Mouse (Mus musculus): ENCODE data around the gene Garnl3. TPM values are rescaled to one million over a fixed set of nuclear protein-coding genes. Genes with fewer than 3 reads are reported as not detected.
"Not testable (repeated sequence)": the region's sequence is repeated elsewhere in the genome, so short reads cannot be mapped to it uniquely, and the experiment has no call there.

Garnl3 gene
- total and polyA plus RNA-seq, 3 experiments = 2.3 to 3.8 (median 3.6) TPM

DNA sequence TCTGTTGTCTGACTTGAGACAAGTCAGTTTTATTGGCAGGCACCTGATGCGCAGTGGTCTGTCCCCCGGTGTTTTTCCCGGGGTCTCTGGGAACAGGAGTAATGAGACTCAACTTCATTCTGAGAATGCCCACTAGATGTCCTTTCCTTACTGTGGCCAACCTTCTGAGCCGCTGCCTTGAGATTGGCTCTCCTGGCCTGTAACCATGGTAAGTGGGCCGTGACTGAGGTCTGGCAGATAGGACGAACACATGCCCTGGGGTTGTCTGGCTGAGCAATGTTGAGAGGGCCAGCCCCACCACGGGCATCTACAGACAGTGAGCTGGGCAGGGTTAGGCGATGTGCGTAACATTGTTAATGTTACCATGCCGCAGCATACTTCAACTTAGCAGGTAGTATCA lies 106.9 kb downstream of the Garnl3 start:
- intact Hi-C loops (cut with DNase I) = loop anchor here (5.0 kb wide), 1 partner anchor 108 kb away; the partner anchor contains the start of gene Garnl3
- no peaks in the 10 kb centered on the region for H3K36me3 ChIP-seq (ENCODE audit: control insufficient read depth, insufficient read depth, low read length)
- peaks cover 1% of the 10 kb centered on the region; the same call in 1 of the 2 replicates for H3K4me1 ChIP-seq (ENCODE audit: control insufficient read depth, insufficient read depth, low read length)
- no peaks in the 10 kb centered on the region for H3K27me3 ChIP-seq (ENCODE audit: control insufficient read depth, insufficient read depth, low read length)
- DNase-seq = peak; percentile 33
- WGBS = 60% methylated on average over 10 of the region's 10 CpGs
- H3K9ac ChIP-seq (ENCODE audit: low read depth, low read length) = no peak overlapping the region
- no peak overlapping the region for H3K4me3 ChIP-seq
- H3K79me2 ChIP-seq (replicated peaks; ENCODE audit: control insufficient read depth, insufficient read depth, low read length) = no peaks in the 10 kb centered on the region
- no peak overlapping the region for H3K27ac ChIP-seq
- no peak for TF ChIP-seq EP300 (IDR thresholded peaks at IDR 0.05; ENCODE audit: insufficient read depth, low read depth, low read length)
- TF ChIP-seq CTCF (IDR thresholded peaks at IDR 0.05) = peak; percentile 59
- no peak for TF ChIP-seq POLR2A (IDR thresholded peaks at IDR 0.05; ENCODE audit: insufficient read depth, low read depth, low read length)

DNA sequence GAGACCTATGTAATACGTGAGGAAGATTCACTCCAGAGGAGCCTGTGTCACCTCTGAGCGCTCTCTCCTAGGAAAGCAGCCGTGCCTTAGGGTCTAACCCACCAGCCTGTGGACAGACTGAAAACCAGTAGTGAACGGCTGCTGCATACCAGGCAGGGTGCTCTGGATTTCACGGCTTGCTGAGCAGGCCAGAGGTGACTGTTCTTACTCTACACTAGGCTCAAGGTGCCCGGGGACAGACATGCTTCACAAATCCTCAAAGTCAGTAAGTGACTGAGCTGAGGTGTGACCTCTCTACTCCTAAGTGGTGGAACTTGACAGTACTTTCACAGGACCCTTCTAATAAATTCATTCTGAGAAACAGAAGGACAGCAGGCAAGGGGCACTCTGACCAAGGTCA lies 108.6 kb downstream of the Garnl3 start:
- Histone ChIP-seq H3K36me3 (ENCODE audit: control insufficient read depth, insufficient read depth, low read length) (no peaks in the 10 kb centered on the region), H3K9ac (ENCODE audit: low read depth, low read length) (no peak overlapping the region), H3K4me1 (ENCODE audit: control insufficient read depth, insufficient read depth, low read length) (peaks cover 1% of the 10 kb centered on the region; the same call in 1 of the 2 replicates), H3K4me3 (no peak overlapping the region), H3K27ac (no peak overlapping the region), H3K79me2 (replicated peaks; ENCODE audit: control insufficient read depth, insufficient read depth, low read length) (no peaks in the 10 kb centered on the region), H3K27me3 (ENCODE audit: control insufficient read depth, insufficient read depth, low read length) (no peaks in the 10 kb centered on the region)
- intact Hi-C loops (cut with DNase I) = loop anchor here (5.0 kb wide), 1 partner anchor 109 kb away; the partner anchor contains the start of gene Garnl3
- no peak for DNase-seq
- TF ChIP-seq EP300 (IDR thresholded peaks at IDR 0.05; ENCODE audit: insufficient read depth, low read depth, low read length) (no peak), CTCF (IDR thresholded peaks at IDR 0.05) (no peak), POLR2A (IDR thresholded peaks at IDR 0.05; ENCODE audit: insufficient read depth, low read depth, low read length) (no peak)
- WGBS = 84% methylated on average over 6 of the region's 6 CpGs

DNA sequence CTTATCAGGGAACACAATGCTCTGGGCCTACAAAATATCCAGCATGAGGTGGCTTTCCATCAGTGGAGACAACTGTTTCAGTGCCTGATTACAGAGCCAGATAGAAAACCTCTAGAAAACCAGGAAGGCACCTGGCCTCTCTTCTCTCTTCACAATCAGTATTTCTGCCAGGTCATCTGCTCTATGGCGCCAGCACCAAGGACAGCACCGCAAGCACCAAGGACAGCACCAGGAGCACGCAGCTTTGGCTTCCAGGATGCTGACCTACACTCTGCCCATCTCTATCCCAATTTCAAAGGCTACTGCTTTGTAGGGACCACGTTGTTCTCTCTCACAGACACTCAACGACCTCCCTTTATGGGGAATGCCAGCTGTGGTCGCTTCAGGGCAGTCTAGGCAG lies 113.4 kb downstream of the Garnl3 start:
- Histone ChIP-seq H3K79me2 (replicated peaks; ENCODE audit: control insufficient read depth, insufficient read depth, low read length) (no peaks in the 10 kb centered on the region), H3K4me1 (ENCODE audit: control insufficient read depth, insufficient read depth, low read length) (no peaks in the 10 kb centered on the region), H3K36me3 (ENCODE audit: control insufficient read depth, insufficient read depth, low read length) (no peaks in the 10 kb centered on the region), H3K27me3 (ENCODE audit: control insufficient read depth, insufficient read depth, low read length) (no peaks in the 10 kb centered on the region), H3K9ac (ENCODE audit: low read depth, low read length) (no peak overlapping the region), H3K4me3 (no peak overlapping the region), H3K27ac (no peak overlapping the region)
- TF ChIP-seq EP300 (IDR thresholded peaks at IDR 0.05; ENCODE audit: insufficient read depth, low read depth, low read length) (0 out of 2 replicates have a peak, but pooled peaks have one; percentile 54), CTCF (IDR thresholded peaks at IDR 0.05) (no peak)
- DNase-seq = peak; percentile 40 to 72
- 6% methylated on average over 6 of the region's 6 CpGs for whole genome bisulfite sequencing
- intact Hi-C loops (cut with DNase I) = no loop called here

DNA sequence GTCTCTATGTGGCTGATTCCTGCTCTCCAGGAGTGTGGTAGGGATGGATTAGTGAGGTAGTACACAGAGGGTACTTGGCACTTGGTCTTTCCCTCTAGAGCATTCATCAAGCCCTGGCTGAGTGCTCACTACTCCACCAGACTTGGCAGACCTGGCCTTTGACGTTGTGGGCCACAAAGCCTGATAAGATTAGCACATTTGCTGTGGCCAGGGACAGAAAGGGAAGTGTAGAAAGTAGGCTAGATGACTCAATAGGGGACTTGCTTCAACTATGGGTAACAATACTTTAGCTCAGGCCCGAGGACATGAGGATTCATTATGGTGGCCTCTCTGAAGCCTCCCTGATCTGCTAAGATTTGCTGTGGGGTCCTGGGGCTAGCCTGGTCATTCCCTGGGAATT lies 114.3 kb downstream of the Garnl3 start:
- Histone ChIP-seq H3K79me2 (replicated peaks; ENCODE audit: control insufficient read depth, insufficient read depth, low read length) (no peaks in the 10 kb centered on the region), H3K36me3 (ENCODE audit: control insufficient read depth, insufficient read depth, low read length) (no peaks in the 10 kb centered on the region), H3K27me3 (ENCODE audit: control insufficient read depth, insufficient read depth, low read length) (no peaks in the 10 kb centered on the region), H3K27ac (no peak overlapping the region), H3K4me3 (no peak overlapping the region), H3K4me1 (ENCODE audit: control insufficient read depth, insufficient read depth, low read length) (no peaks in the 10 kb centered on the region), H3K9ac (ENCODE audit: low read depth, low read length) (no peak overlapping the region)
- no peak for DNase-seq
- 45% methylated on average over 2 of the region's 2 CpGs for WGBS
- intact Hi-C loops (cut with DNase I) = no loop called here
- TF ChIP-seq POLR2A (IDR thresholded peaks at IDR 0.05; ENCODE audit: insufficient read depth, low read depth, low read length) = no peak
- no peak for TF ChIP-seq CTCF (IDR thresholded peaks at IDR 0.05)
- no peak for TF ChIP-seq EP300 (IDR thresholded peaks at IDR 0.05; ENCODE audit: insufficient read depth, low read depth, low read length)

DNA sequence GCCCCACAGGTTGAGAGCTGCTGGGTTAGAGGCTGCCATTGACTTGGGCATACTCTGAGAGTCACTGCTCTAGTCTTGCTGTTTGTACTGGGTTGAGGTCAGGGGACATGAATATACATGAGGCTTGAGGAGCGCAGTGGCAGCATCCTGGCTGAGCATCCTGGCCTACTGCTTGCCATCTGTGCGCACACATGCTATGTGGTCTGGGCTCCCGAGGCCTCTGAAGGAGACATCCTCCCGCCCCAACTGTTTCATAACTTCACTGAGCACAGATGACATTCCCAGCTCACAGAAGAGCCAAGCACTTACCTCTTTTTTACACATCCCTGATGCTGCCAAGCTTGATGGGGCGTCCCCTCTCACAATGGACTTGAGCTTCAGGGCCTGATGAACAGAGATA lies 116.6 kb downstream of the Garnl3 start:
- DNase-seq = no peak
- no peak overlapping the region for H3K9ac ChIP-seq (ENCODE audit: low read depth, low read length)
- H3K27ac ChIP-seq = no peak overlapping the region
- no peak overlapping the region for H3K4me3 ChIP-seq
- intact Hi-C loops (cut with DNase I) = no loop called here
- H3K36me3 ChIP-seq (ENCODE audit: control insufficient read depth, insufficient read depth, low read length) = no peaks in the 10 kb centered on the region
- 87% methylated on average over 5 of the region's 5 CpGs for WGBS
- H3K27me3 ChIP-seq (ENCODE audit: control insufficient read depth, insufficient read depth, low read length) = no peaks in the 10 kb centered on the region
- no peaks in the 10 kb centered on the region for H3K4me1 ChIP-seq (ENCODE audit: control insufficient read depth, insufficient read depth, low read length)
- no peaks in the 10 kb centered on the region for H3K79me2 ChIP-seq (replicated peaks; ENCODE audit: control insufficient read depth, insufficient read depth, low read length)
- TF ChIP-seq EP300 (IDR thresholded peaks at IDR 0.05; ENCODE audit: insufficient read depth, low read depth, low read length) (no peak), CTCF (IDR thresholded peaks at IDR 0.05) (no peak), POLR2A (IDR thresholded peaks at IDR 0.05; ENCODE audit: insufficient read depth, low read depth, low read length) (no peak)

DNA sequence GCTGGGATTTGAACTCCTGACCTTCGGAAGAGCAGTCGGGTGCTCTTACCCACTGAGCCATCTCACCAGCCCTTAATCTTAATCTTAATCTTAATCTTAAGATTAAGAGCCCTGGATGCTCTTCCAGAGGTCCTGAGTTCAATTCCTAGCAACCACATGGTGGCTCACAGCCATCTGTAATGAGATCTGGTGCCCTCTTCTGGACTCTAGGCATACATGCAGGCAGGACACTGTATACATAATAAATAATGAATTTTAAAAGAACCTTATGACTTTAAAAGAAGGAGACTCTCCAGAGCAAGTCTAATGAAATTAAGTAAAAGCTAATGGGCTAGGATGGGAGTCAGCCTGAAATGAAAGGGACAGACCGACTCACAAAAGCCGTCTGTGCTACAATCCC lies 122.4 kb downstream of the Garnl3 start:
- H3K36me3 ChIP-seq (ENCODE audit: control insufficient read depth, insufficient read depth, low read length); H3K9ac ChIP-seq (ENCODE audit: low read depth, low read length); H3K79me2 ChIP-seq (replicated peaks; ENCODE audit: control insufficient read depth, insufficient read depth, low read length); H3K27ac ChIP-seq; H3K27me3 ChIP-seq (ENCODE audit: control insufficient read depth, insufficient read depth, low read length); DNase-seq; intact Hi-C loops (cut with DNase I); H3K4me1 ChIP-seq (ENCODE audit: control insufficient read depth, insufficient read depth, low read length); H3K4me3 ChIP-seq: not testable (repeated sequence)
- WGBS = 80% methylated on average over 4 of the region's 4 CpGs
- peak; percentile 62 for TF ChIP-seq CTCF (IDR thresholded peaks at IDR 0.05)
